Mouse (Mus musculus) CH12F3 (cell line): Measurements from ENCODE around the gene Ak8.

Experiments
- in situ Hi-C: fragments of 300-500 bp; cut with MboI; formaldehyde crosslinking; loops from 2 replicates; pipeline ENCODE4 v1.14.3; 2020; ENCODE audit warnings: low sequenced_read_pairs

Gene Ak8

DNA sequence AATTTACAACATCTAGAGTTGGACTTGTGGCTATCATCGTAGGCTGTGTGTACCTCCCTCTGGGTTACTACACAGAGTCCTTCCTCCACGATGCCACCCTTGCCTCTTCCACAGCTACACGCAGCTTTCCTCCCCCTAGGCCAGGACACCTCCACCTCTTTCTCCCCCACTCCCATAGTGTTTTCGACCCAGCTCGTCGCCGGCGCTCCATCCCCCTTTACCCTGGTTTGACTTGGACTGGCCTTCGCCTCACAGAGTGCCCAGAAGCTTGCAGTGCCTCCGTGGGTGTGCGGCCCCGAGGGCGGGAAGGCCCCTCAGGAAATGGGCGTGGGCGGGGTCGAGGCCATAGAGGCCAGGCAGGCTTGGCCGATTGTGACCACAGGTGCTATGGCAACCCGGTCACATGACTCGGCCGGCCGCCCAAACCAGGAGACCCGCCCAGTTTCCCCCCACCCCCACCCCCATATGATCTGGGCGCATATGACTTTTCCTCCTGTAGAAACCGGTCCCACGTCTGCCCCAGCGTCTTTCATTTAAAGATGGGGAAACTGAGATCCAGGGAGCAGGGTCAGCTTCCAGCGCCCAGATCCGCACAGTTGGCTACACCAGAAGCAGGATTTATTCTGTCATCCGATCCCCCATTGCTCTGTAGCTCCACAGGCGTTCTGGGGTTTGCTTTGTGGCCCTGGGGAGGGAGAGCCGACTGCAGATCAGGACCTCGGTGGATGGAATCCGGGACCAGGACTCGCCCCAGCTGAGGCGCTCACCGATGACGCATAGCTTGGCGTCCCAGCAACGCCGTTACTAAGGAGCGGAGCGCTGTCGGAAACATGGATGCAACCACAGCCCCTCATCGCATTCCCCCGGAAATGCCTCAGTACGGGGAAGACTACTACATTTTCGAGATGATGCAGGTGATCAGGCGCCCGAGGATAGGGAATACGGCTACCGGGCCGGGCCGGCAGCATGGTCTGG, at the start of gene Ak8, which contains the start of gene Spaca9:
Ak8 (plus strand) TSS at position 804 of the 975 bp plus-strand sequence.
Spaca9 (minus strand) TSS at position 367 of the 975 bp plus-strand sequence.
- in situ Hi-C loops: no loop called here

DNA sequence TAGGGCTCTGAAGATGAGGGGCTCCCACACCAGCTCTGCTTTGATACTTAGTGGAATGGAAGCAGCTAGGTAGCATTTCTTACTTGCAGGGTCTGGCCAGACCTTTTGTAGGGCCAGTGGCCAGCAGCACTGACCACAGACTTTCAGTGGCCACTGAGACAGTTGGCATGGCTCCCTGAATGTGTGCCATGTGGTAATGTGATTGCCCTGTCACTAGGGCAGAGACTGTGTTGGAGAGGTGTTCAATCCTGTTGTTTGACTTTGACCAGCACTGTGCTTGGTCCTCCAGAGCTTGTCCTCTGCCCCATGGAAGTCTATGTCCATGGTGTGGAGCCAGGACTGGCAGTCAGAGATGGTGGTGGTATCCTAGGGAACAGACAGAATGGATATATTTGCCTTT, 49.4 kb upstream of the Ak8 start:
- in situ Hi-C loops: no loop called here

DNA sequence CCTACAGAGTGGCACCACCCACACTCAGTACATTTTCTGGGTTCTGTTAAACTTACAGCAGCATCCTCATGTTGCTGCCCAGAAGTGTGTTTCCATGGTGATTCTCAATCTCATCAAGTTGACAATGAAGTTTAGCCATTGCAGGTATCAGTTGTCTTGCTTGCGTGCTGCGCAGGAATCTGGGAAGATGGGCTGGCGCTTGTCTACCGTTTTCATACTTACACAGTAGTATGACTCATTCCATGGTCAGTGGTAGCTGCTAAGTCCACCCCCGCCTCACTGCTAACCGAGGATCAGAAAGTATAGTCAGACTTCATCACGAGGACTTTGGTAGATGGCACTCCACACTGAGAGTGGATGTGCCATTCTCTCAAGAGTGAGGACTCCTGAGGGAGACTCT, 46.6 kb upstream of the Ak8 start:
- in situ Hi-C loops: no loop called here

DNA sequence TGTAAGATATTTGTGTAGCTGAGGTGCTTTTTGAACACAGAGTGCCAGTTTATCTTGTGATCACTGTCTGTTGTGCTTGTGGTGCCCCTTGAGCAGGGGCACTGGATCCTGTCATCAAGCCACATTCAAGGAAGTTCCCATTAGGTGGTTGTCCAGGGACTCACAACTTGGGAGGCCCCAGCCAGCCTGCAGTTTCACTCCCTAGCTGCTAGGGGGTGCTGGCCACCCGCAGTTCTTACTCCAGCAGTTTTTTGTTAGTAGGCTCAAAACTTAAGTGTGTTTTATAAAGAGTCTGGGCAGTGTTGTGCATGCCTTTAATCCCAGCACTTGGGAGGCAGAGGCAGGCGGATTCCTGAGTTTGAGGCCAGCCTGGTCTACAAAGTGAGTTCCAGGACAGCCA, 45.7 kb upstream of the Ak8 start:
- in situ Hi-C loops: no loop called here

DNA sequence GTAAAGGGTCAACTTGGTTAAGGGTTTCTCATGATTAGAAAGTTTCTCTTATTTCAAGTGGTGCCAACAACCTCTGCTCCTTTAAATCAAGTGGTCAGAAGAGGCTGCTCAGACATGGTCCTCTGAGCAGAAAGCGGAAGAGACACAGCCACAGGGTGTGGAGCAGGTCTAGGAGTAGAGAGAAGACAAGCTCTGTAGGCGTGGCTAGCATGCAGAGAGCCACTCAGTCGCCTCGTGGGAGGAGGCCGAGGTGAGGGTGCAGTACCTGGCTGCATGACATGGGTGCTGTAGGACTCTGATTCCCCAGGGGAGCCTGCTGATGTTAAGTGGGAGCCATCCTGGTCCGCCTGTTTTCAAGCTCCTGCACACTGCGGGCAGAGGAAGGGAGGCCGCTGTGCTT, 43.7 kb upstream of the Ak8 start:
- in situ Hi-C loops: no loop called here

DNA sequence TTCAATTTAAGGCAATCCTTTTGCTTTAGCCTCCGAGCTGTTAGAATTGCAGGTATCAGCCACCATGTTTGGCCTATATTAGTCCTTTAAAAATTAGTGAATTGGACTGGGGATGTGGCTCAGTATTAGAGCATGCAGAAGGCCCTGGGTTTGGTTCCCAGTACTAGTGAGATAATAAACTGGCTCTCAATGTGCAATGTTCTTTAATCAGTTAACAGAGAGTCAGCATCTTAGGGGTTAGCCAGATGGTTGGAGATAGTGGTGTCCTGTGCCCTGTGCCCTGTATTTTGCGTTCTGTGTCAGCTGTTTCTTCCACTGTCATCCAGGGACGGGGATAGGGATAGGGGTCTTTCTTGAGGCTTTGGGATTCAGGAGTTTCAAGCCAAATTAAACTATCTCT, 37.1 kb upstream of the Ak8 start:
- in situ Hi-C loops: no loop called here

DNA sequence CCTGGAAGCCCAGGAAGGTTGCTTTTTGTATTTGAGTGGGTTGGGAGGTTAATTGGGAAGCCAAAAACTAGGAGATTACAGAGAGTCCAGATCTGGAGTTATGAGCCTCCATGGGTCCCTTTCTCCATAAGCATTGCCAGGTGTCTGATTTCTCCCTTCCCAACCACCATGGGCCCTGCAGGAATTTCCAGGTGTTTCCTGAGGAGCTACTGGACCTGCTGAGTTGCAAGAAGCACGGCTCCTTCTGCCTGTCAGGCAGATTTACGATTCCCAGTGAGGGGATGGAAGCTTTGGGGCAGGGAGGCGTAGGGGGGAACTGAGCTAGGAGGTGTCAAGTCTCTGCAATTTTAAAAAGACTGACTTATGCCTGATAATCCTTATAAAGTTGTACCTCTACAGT, 34.1 kb upstream of the Ak8 start:
- in situ Hi-C loops: no loop called here

DNA sequence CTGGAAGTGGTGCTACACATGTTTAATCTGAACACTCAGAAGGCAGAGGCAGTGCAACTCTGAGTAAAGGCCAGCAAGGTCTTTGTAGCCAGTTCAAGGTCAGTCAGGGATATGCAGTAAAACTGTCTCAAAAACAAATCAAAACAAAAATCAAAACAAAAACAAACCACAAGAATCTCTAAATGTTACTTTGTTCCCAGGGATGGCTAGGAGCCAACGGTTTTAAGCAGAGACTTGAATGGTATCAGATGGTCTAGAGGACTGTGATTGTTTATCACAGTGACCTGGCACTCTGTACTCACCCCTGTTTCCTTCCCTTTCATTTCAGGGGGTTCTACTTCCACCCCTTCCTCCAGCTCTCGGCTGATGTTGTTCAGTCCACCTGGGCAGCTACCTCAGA, 28.5 kb upstream of the Ak8 start:
- in situ Hi-C loops: no loop called here

DNA sequence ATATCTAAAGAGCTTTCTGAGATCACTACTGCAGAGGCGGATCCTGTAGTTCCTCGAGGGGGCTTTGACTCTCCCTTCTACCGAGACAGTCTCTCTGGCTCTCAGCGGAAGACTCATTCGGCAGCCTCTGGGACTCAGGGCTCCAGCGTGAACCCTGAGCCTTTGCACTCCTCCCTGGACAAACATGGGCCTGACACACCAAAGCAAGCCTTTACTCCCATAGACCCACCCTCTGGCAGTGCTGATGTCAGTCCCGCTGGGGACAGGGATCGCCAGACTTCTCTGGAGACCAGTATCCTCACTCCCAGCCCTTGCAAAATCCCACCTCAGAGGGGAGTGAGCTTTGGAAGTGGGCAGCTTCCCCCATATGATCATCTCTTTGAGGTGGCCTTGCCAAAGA, 24.0 kb upstream of the Ak8 start:
- in situ Hi-C loops: no loop called here

DNA sequence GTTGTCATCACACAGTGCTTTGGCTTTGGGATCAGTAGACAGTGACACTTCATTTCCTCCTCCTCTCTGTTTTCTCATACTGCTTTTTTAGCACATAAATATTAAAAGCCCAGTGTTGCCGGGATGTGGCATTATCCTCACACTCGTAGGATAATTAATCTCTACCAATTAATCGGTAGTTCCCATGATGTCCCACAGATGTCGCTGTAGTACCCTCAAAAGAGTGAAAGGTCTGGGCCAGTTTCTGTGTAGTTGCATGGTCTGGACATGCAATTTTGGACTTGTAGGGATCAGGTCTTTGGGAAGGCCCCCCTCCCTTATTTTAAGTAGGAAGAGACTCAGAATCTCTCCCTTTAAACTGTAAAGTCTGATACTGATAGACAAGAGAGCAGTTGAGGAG, 19.3 kb upstream of the Ak8 start:
- in situ Hi-C loops: no loop called here

DNA sequence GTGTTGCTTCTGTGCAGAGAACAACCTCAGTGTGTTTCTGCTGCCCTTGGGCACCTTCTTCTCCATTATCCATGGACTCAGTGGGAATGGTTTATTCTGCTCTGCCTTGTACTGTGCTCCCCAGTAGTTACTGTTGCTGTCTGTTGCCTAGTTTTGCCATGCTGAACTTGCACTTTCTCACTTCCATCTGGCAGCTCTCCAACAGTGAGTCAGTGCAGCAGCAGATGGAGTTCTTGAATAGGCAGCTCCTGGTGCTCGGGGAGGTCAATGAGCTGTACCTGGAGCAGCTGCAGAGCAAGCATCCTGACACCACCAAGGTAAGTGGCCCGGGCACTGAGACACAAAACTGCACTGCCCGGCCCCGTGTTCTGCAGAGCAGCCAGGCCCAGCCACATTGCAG, 18.2 kb upstream of the Ak8 start:
- in situ Hi-C loops: no loop called here

DNA sequence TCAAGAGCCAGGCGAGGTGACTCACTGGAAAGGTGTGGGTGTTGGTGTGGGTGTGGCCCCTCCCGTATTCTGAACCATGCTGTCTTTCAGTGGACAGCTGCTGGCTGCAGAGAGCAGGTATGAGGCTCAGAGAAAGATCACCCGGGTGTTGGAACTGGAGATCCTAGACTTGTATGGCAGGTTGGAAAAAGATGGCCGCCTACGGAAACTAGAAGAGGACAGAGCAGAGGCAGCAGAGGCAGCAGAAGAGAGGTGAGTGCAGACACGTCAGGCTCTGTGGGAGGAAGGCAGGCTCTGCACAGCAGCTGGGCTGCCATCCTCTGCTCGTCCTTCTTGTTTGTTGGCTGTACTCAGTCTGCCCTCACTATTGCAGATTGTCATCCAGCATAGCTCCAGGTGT, 14.1 kb upstream of the Ak8 start:
- in situ Hi-C loops: no loop called here

DNA sequence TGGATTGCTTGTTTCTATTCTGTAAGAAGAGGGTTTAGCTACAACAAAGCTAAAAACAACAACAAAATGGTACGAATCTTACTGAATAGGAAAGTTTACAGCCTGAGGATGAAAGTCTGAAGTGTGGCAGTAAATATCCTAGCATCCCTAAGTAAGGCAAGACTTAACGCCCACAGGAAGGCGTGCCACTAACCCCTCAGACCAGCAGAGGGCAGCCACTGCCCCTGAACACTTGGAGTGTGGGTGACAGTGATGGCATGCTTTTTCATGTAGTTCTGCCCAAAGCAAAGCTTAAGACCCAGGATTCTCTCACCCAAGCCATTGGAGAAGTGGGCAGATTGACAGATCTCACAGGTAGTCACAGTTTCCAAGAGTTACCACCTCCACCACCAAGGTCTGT, 11.5 kb upstream of the Ak8 start:
- in situ Hi-C loops: no loop called here

DNA sequence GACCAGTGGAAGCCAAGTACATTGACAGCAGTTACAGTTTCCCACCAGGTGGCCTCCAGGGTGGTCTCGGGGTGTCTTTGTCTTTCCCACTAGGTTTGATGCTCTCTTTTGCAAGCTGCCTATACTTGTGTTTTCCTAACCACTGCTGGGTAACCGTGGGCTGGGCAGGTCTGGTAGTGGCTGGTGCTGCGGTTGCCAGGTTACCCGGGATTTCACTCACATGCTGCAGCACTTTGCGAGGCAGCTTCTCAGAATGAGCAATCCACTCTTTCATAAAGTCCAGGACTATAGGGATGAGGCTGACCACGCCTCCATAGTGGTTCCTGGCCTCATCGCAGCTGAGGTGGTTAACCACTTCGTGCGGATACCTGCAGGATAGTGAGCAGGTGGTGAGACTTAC, 7.3 kb upstream of the Ak8 start:
- in situ Hi-C loops: no loop called here

DNA sequence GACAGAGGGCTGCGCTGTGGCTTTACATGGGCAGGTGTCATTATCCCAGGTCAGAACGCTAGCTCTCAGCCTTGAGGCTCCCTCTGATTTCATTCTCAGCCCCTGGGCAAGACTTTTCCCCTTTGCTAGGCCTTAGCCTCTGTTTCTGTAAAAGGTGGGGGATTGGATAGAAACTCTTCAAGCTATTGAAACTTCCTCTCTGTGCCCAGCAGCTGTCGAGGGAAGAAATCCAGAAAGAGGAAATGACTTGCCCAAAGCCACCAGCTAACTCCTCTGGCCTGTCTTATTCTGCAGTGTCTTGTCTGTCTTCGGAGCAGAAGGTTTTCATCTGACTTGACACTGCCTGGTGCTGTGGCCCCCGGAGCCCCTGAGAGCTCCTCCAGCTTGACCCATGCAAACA, 1.4 kb upstream of the Ak8 start:
- in situ Hi-C loops: no loop called here

DNA sequence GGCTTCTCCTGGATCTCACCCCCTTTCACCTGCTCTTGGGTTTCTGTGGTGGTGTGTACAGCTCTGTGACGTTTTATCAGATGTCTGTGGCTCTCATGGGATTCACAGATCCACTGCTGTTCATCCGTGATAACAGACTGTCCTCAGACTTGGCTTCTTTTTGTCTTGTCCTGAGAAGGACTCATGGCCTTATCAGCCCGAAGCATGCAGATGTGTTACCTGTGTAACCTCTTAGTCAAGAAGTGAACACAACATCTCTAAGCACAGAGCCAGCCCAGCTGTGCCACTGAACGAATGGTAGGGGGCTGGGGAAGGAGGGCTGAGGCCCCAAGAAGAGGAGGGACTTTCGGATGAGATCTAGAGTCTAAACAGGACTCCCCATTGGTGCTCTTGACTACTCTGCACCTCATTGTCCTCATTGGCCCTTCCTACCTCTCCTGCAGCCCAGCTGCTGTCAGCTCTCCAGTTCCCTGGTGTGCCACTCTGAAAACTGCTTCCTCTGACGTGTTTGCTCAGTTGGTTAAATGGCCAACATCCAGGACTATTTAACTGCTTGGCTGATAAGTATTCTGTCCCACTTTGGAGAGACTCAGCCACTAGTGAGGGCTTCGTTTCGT, 1.8 kb downstream of the Ak8 start:
- in situ Hi-C loops: no loop called here

DNA sequence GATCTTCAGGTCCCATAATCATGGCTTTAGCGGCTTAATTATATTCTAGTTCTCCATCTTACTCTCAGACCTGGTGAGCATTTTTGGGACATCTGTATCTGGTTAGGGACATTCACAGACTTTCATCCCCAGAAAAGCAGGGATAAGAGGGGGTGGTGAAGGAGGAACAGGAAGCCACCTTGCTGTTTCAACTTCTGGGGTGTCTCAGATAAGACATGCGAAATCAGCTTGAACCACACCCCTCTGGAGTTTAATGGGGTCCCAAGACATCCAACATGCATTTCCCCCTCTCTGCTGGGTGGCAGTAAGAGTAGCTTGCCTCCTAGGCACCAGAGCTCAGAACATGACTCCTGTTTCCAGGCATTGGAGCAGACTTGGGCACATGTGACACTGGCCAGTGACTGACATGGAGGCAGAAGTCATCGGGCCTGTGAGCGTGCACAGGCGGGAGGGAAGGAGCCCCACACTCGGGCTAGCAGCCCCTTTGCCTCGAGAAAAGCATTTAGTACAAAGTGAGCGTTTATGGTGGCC, 6.2 kb downstream of the Ak8 start:
- in situ Hi-C loops: no loop called here

DNA sequence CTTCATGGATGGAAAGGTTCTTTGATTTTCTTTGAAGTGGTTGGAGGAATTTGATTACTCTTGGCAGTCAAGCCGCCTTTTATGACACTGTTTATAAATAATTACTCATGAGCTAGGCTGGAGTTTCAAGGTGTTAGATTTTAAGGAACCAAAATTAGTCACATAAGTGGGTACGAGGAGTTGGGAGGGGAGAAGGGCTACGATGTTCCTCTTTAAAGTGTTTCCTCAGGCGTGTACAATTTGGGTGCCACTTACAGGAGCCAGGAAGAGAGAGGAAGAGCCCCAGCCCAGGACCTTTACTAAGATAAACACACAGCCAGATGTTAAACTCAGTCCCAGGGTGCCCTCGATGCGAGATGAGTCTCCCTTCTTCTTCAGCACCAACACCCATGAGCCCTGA, 6.8 kb downstream of the Ak8 start:
- in situ Hi-C loops: no loop called here

DNA sequence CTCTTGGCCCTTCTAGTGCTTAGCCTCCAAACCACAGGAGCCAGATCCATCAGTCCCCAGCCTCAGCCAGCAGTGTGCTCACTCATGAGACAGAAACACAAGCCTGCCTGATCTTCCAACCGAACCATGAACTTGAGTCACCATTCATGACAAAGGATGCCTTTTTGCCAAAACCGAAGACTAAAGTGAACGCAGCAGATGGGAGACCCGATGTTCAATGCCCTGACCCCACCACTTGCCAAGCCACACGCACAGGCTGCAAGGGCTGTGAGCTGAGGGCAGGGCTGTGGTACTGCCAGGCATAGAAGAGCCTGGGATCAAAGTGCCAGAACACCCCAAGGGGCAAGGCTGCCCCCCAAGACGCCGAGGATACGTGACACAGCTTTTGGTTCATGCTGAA, 13.1 kb downstream of the Ak8 start:
- in situ Hi-C loops: no loop called here

DNA sequence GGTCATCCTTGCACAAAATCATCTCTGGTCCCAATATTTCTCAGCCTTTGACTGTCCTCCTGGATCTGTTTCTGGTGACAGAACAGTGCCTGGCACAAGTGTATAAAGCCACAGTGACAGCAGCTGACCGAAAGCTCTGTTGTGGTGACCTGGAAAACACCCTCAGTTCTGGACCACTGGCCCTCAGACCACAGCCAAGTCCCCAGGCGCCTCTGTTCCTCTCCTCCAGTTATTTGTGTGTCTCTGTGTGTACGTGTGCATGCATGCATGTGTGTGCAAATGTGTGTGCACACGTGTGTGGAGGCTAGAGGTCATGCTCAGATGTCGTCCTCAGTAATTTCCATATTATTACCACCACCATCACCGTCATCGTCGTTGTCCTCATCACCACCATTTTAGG, 22.5 kb downstream of the Ak8 start:
- in situ Hi-C loops: no loop called here

DNA sequence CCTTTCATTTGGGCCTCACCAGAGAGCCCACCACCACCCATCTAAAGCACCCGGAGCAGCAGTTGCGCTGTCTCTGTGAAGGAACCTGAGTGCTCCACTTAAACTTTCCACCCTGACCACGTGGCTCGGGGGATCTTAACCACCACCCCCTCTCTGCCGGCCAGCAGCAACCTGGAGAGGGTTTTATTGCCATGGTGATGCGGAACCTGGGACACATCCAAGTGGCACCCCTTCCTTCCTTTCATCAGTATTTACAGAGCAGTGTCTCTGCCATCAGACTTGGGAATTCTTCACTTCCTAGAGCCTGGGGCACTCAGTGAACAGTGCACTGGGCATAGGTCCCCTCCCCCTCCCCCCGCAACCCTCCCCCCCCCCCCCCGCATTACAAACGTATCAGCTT, 23.9 kb downstream of the Ak8 start:
- in situ Hi-C loops: no loop called here

DNA sequence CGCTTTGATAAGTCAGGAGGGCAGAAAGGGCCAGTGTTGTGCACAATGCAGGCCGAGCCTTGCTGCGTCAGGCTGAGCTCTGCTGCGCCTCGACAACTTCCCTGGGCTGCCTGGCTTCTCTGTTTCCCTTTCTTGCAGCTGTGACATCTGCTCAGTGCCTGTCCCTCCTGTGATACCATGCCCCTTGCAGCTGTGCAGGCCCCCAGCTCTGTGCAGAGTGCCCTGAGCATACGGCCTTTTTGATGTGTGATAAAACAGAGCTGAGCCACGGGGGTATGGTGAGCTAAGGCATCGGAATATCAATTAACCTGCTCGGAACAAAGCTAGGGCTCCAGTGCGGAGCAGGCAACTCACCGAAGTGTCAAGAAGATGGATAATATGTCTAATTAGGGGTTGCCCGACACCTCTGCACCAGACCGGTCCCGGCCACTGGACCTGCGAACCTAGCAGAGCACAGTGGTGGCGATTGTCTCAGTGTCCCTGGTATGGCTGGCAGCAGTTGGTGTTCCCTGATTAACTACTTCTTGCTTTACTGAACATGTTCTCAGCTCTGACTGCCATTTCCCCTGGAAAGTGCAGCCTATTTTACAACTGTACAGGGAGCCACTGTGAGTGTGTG, 27.9 kb downstream of the Ak8 start:
- in situ Hi-C loops: no loop called here
